Mouse (Mus musculus) liver, adult 2 months (tissue): ENCODE results near the gene Rb1.

Source experiments
- CTCF ChIP-seq: fragments of 200-500 bp; IDR thresholded peaks from 2 replicates; pipeline ENCODE4 v1.5.1; 2011; ENCODE audit warnings: low read depth, low read length, control low read depth
- POLR2A ChIP-seq: fragments of 200-500 bp; IDR thresholded peaks from 2 replicates; pipeline ENCODE4 v1.6.1; 2011; ENCODE audit warnings: low read length, control low read depth; ENCODE audit not compliant: insufficient read depth; ENCODE audit errors: extremely low read depth

DNA sequence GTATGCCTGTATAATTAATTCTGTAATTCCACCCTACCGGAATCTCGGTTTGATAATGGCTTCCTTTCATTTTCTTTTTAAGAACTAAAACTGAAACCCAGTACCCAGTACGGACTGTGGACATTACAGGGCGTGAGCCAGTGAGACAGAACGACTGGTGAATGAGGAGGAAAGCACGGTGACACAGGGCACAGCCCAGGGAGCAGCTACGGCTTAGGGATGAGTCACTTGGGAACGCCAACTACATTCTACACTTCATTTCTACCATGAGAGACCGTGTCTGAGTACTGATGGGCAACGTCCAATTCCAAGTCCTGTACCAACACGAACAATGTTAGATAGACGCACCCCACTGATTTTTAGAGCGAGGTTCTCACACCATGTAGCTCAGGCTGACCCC, 43.3 kb upstream of the Rb1 start:
- no peak for TF ChIP-seq POLR2A
- no peak for TF ChIP-seq CTCF
